Mouse (Mus musculus) hindbrain, embryonic 10.5 days (tissue): Measurements from ENCODE around the gene Ism1. TPM values are rescaled to one million over a fixed set of nuclear protein-coding genes. Genes with fewer than 3 reads are reported as not detected.

Experiments
- DNase-seq: peaks from one replicate; pipeline ENCODE4 v3.0.0-alpha.2; 2017; ENCODE audit warnings: low spot score
- H3K27ac ChIP-seq: fragments of 300-500 bp; sonication (generic); 2 replicates; pipeline ENCODE4 v1.5.1; 2016; ENCODE audit warnings: mild to moderate bottlenecking, moderate library complexity
- H3K27me3 ChIP-seq: fragments of 300-500 bp; sonication (generic); 2 replicates; pipeline ENCODE4 v1.6.1; 2016; ENCODE audit warnings: mild to moderate bottlenecking; ENCODE audit not compliant: poor library complexity, insufficient read depth, severe bottlenecking
- H3K36me3 ChIP-seq: fragments of 300-500 bp; sonication (generic); 2 replicates; pipeline ENCODE4 v1.6.1; 2016; ENCODE audit warnings: mild to moderate bottlenecking, moderate library complexity
- H3K4me1 ChIP-seq: fragments of 300-500 bp; sonication (generic); replicated peaks from 2 replicates; pipeline ENCODE4 v1.6.1; 2016; ENCODE audit warnings: mild to moderate bottlenecking
- H3K4me3 ChIP-seq: fragments of 300-500 bp; sonication (generic); 2 replicates; pipeline ENCODE4 v1.5.1; 2016; ENCODE audit warnings: mild to moderate bottlenecking, moderate library complexity
- H3K9me3 ChIP-seq: fragments of 300-500 bp; sonication (generic); 2 replicates; pipeline ENCODE4 v1.6.1; 2016; ENCODE audit warnings: mild to moderate bottlenecking, moderate library complexity
- WGBS: fragments of 180-500 bp; shearing (Covaris S2); methylation state at CpG from one replicate; pipeline ENCODE4 v1.1.7; 2016; 5-methylcytosine and 5-hydroxymethylcytosine counted together
- polyA plus RNA-seq: library from polyadenylated mRNA; unstranded; fragments of >200 nt; fragmentation: Nextera tagmentation; extraction: Ambion mirVana; gene quantifications from 2 replicates; pipeline ENCODE4 v1.2.1, GENCODE M21; 2016

Gene Ism1
- polyA plus RNA-seq, 1 experiment from 2014 or later: 0.54 TPM

DNA sequence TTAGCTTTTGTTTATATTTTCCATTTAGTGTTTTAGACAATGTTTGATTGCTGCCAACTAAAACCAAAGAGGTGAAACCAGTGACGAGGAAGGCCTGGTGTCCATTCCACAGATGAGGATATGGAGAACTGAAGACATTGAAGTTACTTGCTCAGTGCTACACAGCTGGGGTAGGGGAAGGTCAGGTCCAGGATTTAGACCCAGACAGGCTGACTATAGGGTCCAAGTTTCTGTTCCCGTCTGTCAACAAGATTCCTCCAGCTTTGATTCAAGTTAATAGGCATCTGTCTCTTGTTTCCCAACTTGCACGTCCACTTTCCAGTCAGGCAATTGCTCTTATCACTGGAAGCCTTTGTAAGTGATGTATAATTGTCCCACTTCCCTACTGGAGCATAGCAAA lies 4.6 kb downstream of the Ism1 start:
- Histone ChIP-seq H3K4me3 (no peak overlapping the region), H3K27ac (no peak overlapping the region), H3K36me3 (no peaks in the 10 kb centered on the region), H3K27me3 (peaks cover 13% of the 10 kb centered on the region), H3K9me3 (no peaks in the 10 kb centered on the region), H3K4me1 (peaks cover 11% of the 10 kb centered on the region; the same call in 1 of the 2 replicates)
- no peak for DNase-seq
- 80% methylated on average over 3 of the region's 3 CpGs for WGBS

DNA sequence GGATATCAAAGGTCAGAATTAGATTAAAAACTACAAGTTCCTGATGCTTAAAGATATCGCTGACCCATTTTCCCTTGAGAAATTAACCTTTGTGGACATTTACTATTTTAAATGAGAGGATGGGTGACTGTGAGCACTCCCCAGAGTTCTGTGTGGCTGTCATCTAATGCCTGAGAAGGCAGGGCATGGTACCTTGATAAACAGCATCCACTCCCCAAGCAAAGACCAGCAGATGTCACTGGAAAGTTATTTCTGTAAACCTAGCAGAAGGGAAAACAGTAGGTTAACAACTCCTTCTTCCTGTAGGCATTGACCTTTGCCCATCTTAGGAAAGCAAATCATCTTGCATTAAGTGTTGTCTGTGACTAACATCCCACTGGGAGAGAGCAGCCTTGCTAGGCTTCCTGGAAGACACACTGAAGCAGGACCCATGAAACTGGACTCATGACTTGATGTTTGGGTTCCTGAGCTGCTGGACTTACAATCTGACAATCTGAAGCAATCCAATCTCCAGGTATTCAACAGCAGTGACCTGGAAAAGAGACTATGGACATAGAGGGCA lies 11.5 kb downstream of the Ism1 start:
- no peak overlapping the region for H3K27ac ChIP-seq
- no peaks in the 10 kb centered on the region for H3K9me3 ChIP-seq
- DNase-seq: no peak
- H3K27me3 ChIP-seq: no peaks in the 10 kb centered on the region
- no peaks in the 10 kb centered on the region for H3K36me3 ChIP-seq
- no peak overlapping the region for H3K4me3 ChIP-seq
- WGBS: 89% methylated on average over 1 of the region's 1 CpGs
- no peaks in the 10 kb centered on the region for H3K4me1 ChIP-seq

DNA sequence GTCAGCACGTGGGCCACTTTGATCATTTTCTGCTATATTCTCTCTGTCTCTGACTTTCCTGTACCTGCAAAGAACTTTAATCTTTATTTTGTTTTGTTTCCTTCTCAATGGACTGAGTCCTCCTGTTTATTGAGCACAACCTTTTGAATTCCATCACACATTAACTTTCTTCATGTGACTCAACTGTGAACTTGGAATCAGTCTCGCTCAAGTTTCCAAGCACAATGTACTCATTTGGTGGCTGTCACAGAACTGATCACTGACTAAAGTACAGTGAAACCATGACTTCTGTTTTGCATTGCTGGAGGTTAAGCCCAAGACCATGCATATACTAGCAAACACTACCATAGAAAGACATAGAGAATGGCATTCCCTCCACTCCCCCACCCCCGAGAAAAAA lies 15.5 kb downstream of the Ism1 start:
- no peaks in the 10 kb centered on the region for H3K27me3 ChIP-seq
- H3K4me1 ChIP-seq: no peaks in the 10 kb centered on the region
- H3K27ac ChIP-seq: no peak overlapping the region
- H3K4me3 ChIP-seq: no peak overlapping the region
- 89% methylated on average over 3 of the region's 3 CpGs for WGBS
- H3K36me3 ChIP-seq: no peaks in the 10 kb centered on the region
- H3K9me3 ChIP-seq: no peaks in the 10 kb centered on the region
- no peak for DNase-seq

DNA sequence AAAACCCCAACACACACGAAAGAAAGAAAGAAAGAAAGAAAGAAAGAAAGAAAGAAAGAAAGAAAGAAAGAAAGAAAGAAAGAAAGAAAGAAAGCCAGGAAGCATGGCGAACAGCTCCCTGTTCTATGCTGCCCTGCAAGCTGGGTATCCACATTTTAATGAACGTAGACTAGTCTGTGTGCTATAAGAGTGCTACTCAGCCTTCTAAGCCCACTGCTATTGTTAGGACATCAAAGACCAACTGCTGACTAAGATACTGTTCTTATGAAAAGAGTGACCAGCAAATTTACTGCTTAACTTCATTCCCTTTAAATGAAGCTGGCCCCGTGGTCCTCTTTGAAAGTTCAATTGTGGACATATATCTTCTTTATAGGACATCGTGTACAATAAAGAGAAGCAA lies 16.7 kb downstream of the Ism1 start:
- Histone ChIP-seq H3K27ac (no peak overlapping the region), H3K4me3 (no peak overlapping the region), H3K4me1 (no peaks in the 10 kb centered on the region), H3K9me3 (no peaks in the 10 kb centered on the region), H3K36me3 (no peaks in the 10 kb centered on the region), H3K27me3 (no peaks in the 10 kb centered on the region)
- DNase-seq: no peak
- 78% methylated on average over 5 of the region's 5 CpGs for WGBS

DNA sequence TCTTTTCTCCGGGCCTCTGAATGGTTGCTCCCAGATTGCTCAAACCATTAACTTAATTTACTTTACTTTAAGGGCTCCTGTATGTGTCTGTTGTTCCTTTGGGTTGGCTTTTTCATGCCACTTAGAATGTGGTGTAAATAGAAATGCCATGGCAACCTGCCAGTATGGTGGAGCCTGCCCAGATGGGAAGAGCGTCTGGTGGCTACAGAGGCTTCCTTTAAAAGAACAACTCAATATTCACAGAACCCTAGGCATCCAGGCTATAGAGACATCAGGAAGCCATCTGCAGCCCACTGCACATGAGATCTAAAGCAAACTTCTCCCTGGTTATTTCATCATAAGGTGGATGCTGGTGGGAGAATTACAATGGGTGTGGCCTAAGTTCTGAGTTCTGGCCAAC lies 18.6 kb downstream of the Ism1 start:
- Histone ChIP-seq H3K4me1 (no peaks in the 10 kb centered on the region), H3K9me3 (peaks cover 9% of the 10 kb centered on the region), H3K36me3 (0 out of 2 replicates have a peak, but pooled peaks cover 3% of the 10 kb centered on the region), H3K4me3 (no peak overlapping the region), H3K27me3 (no peaks in the 10 kb centered on the region), H3K27ac (no peak overlapping the region)
- DNase-seq: no peak
- 81% methylated on average over 2 of the region's 2 CpGs for WGBS

DNA sequence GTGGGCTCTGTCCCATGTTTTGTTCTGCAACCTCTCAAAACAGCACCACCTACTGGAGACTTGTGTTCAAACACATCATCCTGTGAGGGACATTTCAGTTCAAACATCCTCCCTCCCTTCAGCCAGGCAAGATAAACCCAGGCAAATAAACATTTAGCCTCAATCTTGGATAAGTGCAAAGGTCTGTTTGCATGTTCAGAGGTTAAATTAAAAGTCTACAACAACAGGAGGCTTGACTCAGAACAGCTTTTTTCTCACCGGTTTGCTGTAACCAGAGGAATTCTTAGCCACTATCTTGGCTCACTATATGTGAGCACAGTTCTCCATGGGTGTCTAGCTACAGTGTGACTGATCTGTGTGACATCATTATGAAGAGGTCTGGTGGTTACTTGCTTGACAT lies 22.6 kb downstream of the Ism1 start:
- Histone ChIP-seq H3K4me3 (no peak overlapping the region), H3K4me1 (no peaks in the 10 kb centered on the region), H3K27ac (no peak overlapping the region), H3K27me3 (no peaks in the 10 kb centered on the region), H3K36me3 (0 out of 2 replicates have a peak, but pooled peaks cover 3% of the 10 kb centered on the region), H3K9me3 (peaks cover 9% of the 10 kb centered on the region)
- no peak for DNase-seq
- 100% methylated on average over 1 of the region's 1 CpGs for WGBS

DNA sequence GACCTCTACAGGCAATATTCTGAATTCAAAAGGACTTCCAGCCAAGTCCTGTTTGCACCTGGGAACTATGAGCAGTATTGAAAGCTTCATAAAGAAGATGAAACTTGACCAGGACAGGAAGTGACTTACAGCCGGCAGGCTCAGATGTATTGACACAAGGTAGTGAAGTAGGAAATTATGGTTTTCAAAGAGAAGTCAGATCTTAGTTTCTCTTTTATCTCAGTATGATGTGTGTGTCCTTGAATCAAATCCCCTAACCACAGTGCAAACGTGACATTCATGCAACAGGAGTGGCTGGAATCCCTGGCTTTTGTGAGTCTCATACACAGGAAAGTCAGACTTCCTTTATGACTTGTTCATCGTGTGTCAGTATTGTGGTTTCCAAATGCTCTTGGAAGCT lies 27.0 kb downstream of the Ism1 start:
- Histone ChIP-seq H3K9me3 (peaks cover 9% of the 10 kb centered on the region), H3K4me3 (no peak overlapping the region), H3K36me3 (0 out of 2 replicates have a peak, but pooled peaks cover 3% of the 10 kb centered on the region), H3K27ac (no peak overlapping the region), H3K4me1 (no peaks in the 10 kb centered on the region), H3K27me3 (no peaks in the 10 kb centered on the region)
- no peak for DNase-seq
- WGBS: 83% methylated on average over 3 of the region's 3 CpGs

DNA sequence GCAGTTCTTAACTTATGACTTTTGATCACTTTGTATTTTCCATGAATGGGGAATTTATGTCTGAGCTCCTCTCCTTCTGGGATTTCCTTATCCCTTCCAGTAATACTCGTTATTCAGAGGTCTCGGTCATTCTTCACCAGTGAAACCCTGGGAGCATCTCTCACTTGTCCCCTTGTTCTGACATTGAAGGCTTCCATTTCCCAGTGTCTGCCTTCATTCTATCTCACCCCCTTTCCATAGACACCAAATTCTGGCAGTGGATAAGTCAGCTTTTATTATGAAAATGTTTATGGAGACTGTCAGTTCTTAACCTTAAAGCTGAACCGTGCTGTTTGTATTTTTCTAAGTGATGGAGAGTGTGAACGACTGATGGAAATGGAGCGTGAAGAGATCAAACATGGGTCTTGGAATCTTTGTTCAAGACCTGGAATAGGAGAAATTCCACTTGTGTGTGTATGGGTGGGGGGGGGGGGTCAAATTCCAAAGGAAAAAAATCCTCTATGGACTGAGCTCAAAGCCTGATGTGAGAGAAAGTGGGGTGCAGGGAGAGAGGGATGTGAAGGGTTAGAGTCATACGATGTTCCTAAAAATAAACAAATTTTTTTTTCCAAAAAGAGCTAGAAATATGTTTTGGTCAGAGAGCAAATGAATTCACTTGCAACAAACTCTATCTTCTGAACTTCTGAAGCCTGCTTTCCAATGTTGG lies 30.4 kb downstream of the Ism1 start:
- no peaks in the 10 kb centered on the region for H3K36me3 ChIP-seq
- H3K4me3 ChIP-seq: no peak overlapping the region
- no peaks in the 10 kb centered on the region for H3K27me3 ChIP-seq
- WGBS: 75% methylated on average over 6 of the region's 6 CpGs
- no peaks in the 10 kb centered on the region for H3K9me3 ChIP-seq
- no peak for DNase-seq
- H3K4me1 ChIP-seq: no peaks in the 10 kb centered on the region
- no peak overlapping the region for H3K27ac ChIP-seq

DNA sequence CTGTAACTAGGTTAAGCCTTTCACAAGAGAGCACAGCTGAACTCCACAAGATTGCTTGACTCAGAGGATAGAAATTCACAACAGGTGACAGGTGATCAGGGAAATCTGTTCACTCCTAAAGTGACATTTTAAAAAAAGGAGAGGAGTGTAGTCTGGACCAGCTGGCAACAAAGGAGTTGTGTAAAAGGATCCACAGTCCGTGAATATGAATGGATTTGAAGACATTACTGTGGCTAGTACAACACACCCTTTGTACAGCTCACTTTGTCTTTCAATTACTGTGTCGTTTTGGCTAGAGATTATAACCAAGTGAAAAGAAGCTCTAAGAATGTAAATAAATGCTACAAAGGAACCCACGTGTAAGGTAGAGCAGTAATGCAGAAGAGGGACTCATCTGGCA lies 33.7 kb downstream of the Ism1 start:
- H3K27me3 ChIP-seq: no peaks in the 10 kb centered on the region
- H3K27ac ChIP-seq: no peak overlapping the region
- no peak overlapping the region for H3K4me3 ChIP-seq
- H3K9me3 ChIP-seq: no peaks in the 10 kb centered on the region
- H3K36me3 ChIP-seq: no peaks in the 10 kb centered on the region
- no peaks in the 10 kb centered on the region for H3K4me1 ChIP-seq
- 58% methylated on average over 3 of the region's 3 CpGs for WGBS
- no peak for DNase-seq

DNA sequence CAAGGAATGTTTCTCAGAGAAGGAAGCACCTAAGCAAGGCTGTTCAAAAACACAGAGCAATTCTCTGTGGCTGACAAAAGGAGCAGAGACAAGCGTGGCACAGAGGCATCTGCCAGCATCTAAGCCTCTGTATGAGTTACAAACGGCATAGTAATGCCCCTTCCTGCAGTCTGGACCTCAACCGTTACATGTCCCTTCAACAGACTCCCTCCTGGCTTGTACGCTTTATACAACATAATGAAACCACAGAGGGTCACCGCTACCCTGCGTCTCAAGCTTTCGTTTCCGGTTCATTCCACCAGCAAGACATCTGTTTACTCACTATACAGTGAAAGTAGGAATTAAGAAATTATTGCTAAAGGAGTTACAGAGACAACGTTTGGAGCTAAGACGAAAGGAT lies 34.1 kb downstream of the Ism1 start:
- WGBS: 91% methylated on average over 10 of the region's 10 CpGs
- no peak for DNase-seq

DNA sequence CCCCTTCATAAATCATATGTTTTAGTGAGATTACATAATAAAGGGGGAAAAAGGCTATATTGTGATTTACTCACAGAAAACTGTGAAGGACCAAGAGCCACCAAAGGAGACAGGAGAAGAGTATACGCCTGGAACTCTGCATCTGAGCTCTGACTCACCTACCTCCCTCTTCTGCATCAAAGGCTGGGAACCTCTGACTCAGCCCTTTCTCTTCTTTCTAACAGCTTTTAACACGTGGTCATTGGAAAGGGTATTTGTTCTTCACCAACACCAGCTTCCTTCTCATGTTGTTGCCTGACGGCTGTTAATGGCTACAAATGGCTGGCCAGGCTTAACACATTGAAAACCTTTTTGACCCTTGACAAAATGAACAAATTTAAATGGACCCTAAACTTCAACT lies 36.2 kb downstream of the Ism1 start:
- Histone ChIP-seq H3K27me3 (no peaks in the 10 kb centered on the region), H3K9me3 (no peaks in the 10 kb centered on the region), H3K36me3 (no peaks in the 10 kb centered on the region), H3K27ac (no peak overlapping the region), H3K4me3 (no peak overlapping the region), H3K4me1 (no peaks in the 10 kb centered on the region)
- no peak for DNase-seq
- WGBS: 75% methylated on average over 3 of the region's 3 CpGs

More for the DNA sequence above, 34.1 kb downstream of the Ism1 start:
- no peaks in the 10 kb centered on the region for H3K36me3 ChIP-seq
- H3K27ac ChIP-seq: no peak overlapping the region
- no peaks in the 10 kb centered on the region for H3K9me3 ChIP-seq
- H3K27me3 ChIP-seq: no peaks in the 10 kb centered on the region
- no peaks in the 10 kb centered on the region for H3K4me1 ChIP-seq
- no peak overlapping the region for H3K4me3 ChIP-seq

DNA sequence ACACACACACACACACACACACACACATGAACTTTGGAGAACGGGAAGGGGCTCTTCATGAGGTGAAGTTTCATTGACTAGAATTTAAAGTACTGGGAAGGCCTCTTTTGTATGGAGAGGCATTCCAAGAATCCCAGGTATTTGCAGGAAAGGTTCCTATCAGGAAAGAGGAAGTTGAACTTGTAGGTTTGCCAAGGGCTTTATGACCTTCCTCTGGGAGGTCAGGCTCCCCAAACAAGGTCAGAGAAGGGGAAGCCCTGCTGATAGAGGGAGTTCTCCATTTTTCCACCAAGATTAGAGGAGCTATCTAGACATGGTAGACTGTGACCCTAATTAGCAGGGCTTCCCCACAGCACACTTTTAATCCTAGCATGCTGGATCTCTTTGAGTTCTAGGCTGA lies 39.8 kb downstream of the Ism1 start:
- no peak for DNase-seq
- 79% methylated on average over 1 of the region's 1 CpGs for WGBS
- Histone ChIP-seq H3K27me3 (no peaks in the 10 kb centered on the region), H3K9me3 (no peaks in the 10 kb centered on the region), H3K36me3 (no peaks in the 10 kb centered on the region), H3K4me1 (no peaks in the 10 kb centered on the region), H3K27ac (no peak overlapping the region), H3K4me3 (no peak overlapping the region)

DNA sequence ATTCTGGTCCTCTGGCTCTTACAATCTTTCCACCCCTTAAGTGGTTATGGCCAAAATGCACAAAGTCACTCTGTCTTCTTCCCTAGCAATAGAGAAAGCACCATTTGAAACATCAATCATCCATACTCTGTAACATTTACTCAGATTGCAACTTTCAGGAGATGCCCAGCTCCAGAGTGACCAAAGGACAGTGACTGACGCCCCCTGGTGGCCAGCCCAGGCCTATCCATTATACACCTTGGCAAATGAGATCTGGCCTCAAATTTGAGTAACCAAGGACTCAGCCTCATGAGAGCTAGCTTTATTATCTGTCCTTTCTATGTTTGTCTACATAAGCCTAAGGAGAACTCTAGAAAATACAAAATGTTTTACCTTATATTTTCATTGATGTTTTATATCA lies 44.7 kb downstream of the Ism1 start:
- H3K9me3 ChIP-seq: no peaks in the 10 kb centered on the region
- no peaks in the 10 kb centered on the region for H3K36me3 ChIP-seq
- WGBS: 0% methylated on average over 1 of the region's 1 CpGs
- no peak overlapping the region for H3K27ac ChIP-seq
- DNase-seq: peak; percentile 65
- no peak overlapping the region for H3K4me3 ChIP-seq
- H3K4me1 ChIP-seq: no peaks in the 10 kb centered on the region
- no peaks in the 10 kb centered on the region for H3K27me3 ChIP-seq

DNA sequence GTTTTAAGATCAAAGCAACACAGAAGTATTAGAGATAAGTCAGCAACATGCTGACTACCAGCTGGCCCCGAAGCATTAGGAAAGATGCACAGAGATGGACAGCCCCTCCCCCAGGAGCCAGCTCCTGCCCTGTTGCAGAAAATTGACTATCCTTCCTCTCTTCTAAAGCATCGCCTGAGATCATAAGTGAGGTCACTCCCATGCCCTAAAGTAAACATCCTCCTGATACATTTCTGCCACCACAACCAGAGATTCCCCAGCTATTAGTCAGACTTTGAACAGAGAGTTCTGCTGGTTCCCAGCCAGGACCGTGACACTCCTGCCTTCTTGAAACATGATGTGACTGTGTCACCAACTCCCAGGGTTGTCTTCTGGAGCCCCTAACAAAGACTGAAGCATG lies 45.3 kb downstream of the Ism1 start:
- Histone ChIP-seq H3K9me3 (no peaks in the 10 kb centered on the region), H3K36me3 (no peaks in the 10 kb centered on the region), H3K27ac (no peak overlapping the region), H3K4me1 (no peaks in the 10 kb centered on the region), H3K4me3 (no peak overlapping the region), H3K27me3 (no peaks in the 10 kb centered on the region)
- no peak for DNase-seq
- whole genome bisulfite sequencing: 53% methylated on average over 3 of the region's 3 CpGs
